ENCODE assay signal across 10 mouse cellular contexts in the genomic region with DNA sequence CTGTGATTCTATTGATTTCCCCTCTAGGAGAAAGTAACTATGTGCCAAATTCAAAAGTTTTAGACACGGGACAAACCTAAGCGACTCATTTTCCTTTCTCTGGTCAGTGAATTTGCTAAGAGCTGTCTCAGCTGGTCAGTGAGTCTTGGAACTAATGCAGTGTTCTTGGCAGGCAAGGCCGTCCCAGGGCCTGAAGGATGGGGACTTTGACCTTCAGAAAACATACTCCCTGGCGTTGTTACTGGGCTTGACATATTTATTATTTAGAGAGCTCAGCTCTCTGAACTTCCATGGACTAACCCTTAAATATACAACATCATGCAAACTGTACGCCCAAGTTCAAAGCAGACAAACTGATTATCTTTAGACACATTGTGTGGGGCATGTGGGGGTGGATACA.
A peak's percentile ranks its signal among the peaks of the same experiment; 100 is the strongest.
DNase-seq lines count a peak whose midpoint lies in the region; ATAC-seq and TF ChIP-seq lines count a peak whose summit lies in the region.
"Had no signal": no experiment of that assay in that cellular context is flagged by ENCODE, and none has a peak within 500 bp of the region (broad histone marks: within the 10 kb centered on the region; RNA-seq: fewer than 3 reads in every experiment).

No protein-coding gene starts in this region.

- 87% methylated on average over 5 of the region's 5 CpGs for WGBS in forebrain, postnatal 0 days

- H3K9me3 ChIP-seq in forebrain, postnatal 0 days (ENCODE audit: low read length) = no peaks in the 10 kb centered on the region
- H3K9me3 ChIP-seq: embryonic facial prominence, embryonic 12.5 days; liver, embryonic 12.5 days had no signal

- H3K36me3 ChIP-seq in forebrain, postnatal 0 days (ENCODE audit: insufficient read depth) = no peaks in the 10 kb centered on the region
- H3K36me3 ChIP-seq: embryonic facial prominence, embryonic 12.5 days; liver, embryonic 12.5 days had no signal

- H3K27me3 ChIP-seq in forebrain, postnatal 0 days (ENCODE audit: insufficient read depth, low read length) = no peaks in the 10 kb centered on the region
- H3K27me3 ChIP-seq: embryonic facial prominence, embryonic 12.5 days; liver, embryonic 12.5 days had no signal

- no peak overlapping the region for H3K9ac ChIP-seq in forebrain, postnatal 0 days
- H3K9ac ChIP-seq: embryonic facial prominence, embryonic 12.5 days; liver, embryonic 12.5 days had no signal

- no peaks in the 10 kb centered on the region for H3K4me1 ChIP-seq in forebrain, postnatal 0 days (ENCODE audit: insufficient read depth)
- H3K4me1 ChIP-seq: embryonic facial prominence, embryonic 12.5 days had no signal

- no peak for ATAC-seq in forebrain, postnatal 0 days
- ATAC-seq: liver, embryonic 12.5 days had no signal

- no peak for DNase-seq in layer of hippocampus, adult 2 months (ENCODE audit: low spot score in 2 of 2)
- no peak for DNase-seq in layer of hippocampus, adult 8-10 months (ENCODE audit: low spot score in 2 of 2)
- DNase-seq in brain, adult 2 months (ENCODE audit: low read depth, low spot score) = peak; percentile 14
- peak; percentile 52 to 55 for DNase-seq in kidney, adult 8-10 months
- DNase-seq in lung, postnatal 36 days = peak; percentile 10
- DNase-seq in thymus, postnatal 14 days = no peak
- no peak for DNase-seq in layer of hippocampus, adult 9-10 months (ENCODE audit: low spot score)
- no peak for DNase-seq in forebrain, postnatal 0 days

- no peak overlapping the region for H3K4me2 ChIP-seq in forebrain, postnatal 0 days (ENCODE audit: low read depth)
- H3K4me2 ChIP-seq: embryonic facial prominence, embryonic 12.5 days; liver, embryonic 12.5 days had no signal

- H3K27ac ChIP-seq in layer of hippocampus, adult 2 months = peak overlapping the region; percentile 94; the same call in 1 of the 2 replicates
- no peak overlapping the region for H3K27ac ChIP-seq in forebrain, postnatal 0 days (ENCODE audit: low read depth, low read length)
- H3K27ac ChIP-seq: embryonic facial prominence, embryonic 12.5 days; liver, embryonic 12.5 days had no signal

- no peak overlapping the region for H3K4me3 ChIP-seq in layer of hippocampus, adult 2 months
- H3K4me3 ChIP-seq in forebrain, postnatal 0 days (ENCODE audit: low read depth, low read length) = no peak overlapping the region
- H3K4me3 ChIP-seq: embryonic facial prominence, embryonic 12.5 days; liver, embryonic 12.5 days had no signal

- no peak for TF ChIP-seq CTCF in layer of hippocampus, adult 2 months (conservative IDR thresholded peaks at IDR 0.05)
- no peak for TF ChIP-seq CTCF in forebrain, postnatal 0 days (IDR thresholded peaks at IDR 0.05; ENCODE audit: low read depth)

Comparison
In these comparisons a context has a peak if more than half of its experiments do, and no peak if none do; other contexts are left out.
1. DNase-seq: peak in brain, adult 2 months (single experiment), kidney, adult 8-10 months (2 of 2) and lung, postnatal 36 days (single experiment); none in layer of hippocampus, adult 2 months (0 of 2), layer of hippocampus, adult 8-10 months (0 of 2), thymus, postnatal 14 days (single experiment), layer of hippocampus, adult 9-10 months (single experiment) and forebrain, postnatal 0 days (single experiment).